Mouse (Mus musculus) kidney, adult 2 months (tissue): ENCODE measurements around the gene Nfkbil1.

Experiments
- CTCF ChIP-seq: fragments of 200-500 bp; conservative IDR thresholded peaks from 2 replicates; pipeline ENCODE4 v1.5.1; 2011; ENCODE audit warnings: low read depth, mild to moderate bottlenecking, control low read depth, low read length, moderate library complexity, mixed read lengths; ENCODE audit not compliant: insufficient read depth, insufficient read length
- POLR2A ChIP-seq: fragments of 200-500 bp; IDR thresholded peaks from one replicate; pipeline ENCODE4 v1.6.1; 2011; ENCODE audit warnings: low read depth, low read length, control low read depth

GRCm38 (mm10) chr17:35235614-35236389, at the start of gene Nfkbil1:
- 0 out of 2 replicates have a peak, but pooled peaks have one; percentile 0 for TF ChIP-seq CTCF
- peak; percentile 36 for TF ChIP-seq POLR2A
